Mouse (Mus musculus) limb, embryonic 10.5 days (tissue): ENCODE measurements around the gene Fyn. TPM values are rescaled to one million over a fixed set of nuclear protein-coding genes. Genes with fewer than 3 reads are reported as not detected.
A peak's percentile ranks its signal among the peaks of the same experiment; 100 is the strongest.

Source experiments
- DNase-seq: peaks from one replicate; pipeline ENCODE4 v3.0.0-alpha.2; 2017; ENCODE audit warnings: low spot score
- H3K27ac ChIP-seq: fragments of 300-500 bp; sonication (generic); 2 replicates; pipeline ENCODE4 v1.5.1; 2016; ENCODE audit warnings: mild to moderate bottlenecking
- H3K27me3 ChIP-seq: fragments of 300-500 bp; sonication (generic); 2 replicates; pipeline ENCODE4 v1.6.1; 2016; ENCODE audit warnings: low read depth, mild to moderate bottlenecking; ENCODE audit not compliant: poor library complexity, severe bottlenecking
- H3K36me3 ChIP-seq: fragments of 300-500 bp; sonication (generic); 2 replicates; pipeline ENCODE4 v1.6.1; 2016; ENCODE audit warnings: mild to moderate bottlenecking, moderate library complexity
- H3K4me1 ChIP-seq: fragments of 300-500 bp; sonication (generic); 2 replicates; pipeline ENCODE4 v1.6.1; 2016
- H3K4me3 ChIP-seq: fragments of 300-500 bp; sonication (generic); 2 replicates; pipeline ENCODE4 v1.5.1; 2016; ENCODE audit warnings: mild to moderate bottlenecking, moderate library complexity
- H3K9me3 ChIP-seq: fragments of 300-500 bp; sonication (generic); replicated peaks from 2 replicates; pipeline ENCODE4 v1.6.1; 2016; ENCODE audit warnings: mild to moderate bottlenecking
- WGBS: fragments of 180-500 bp; shearing (Covaris S2); methylation state at CpG from one replicate; pipeline ENCODE4 v1.1.7; 2016; 5-methylcytosine and 5-hydroxymethylcytosine counted together
- polyA plus RNA-seq: library from polyadenylated mRNA; unstranded; fragments of >200 nt; fragmentation: Nextera tagmentation; extraction: Ambion mirVana; gene quantifications from 2 replicates; pipeline ENCODE4 v1.2.1, GENCODE M21; 2016

The Fyn gene
- 13.1 and 16.0 TPM in 2 replicates for polyA plus RNA-seq

DNA sequence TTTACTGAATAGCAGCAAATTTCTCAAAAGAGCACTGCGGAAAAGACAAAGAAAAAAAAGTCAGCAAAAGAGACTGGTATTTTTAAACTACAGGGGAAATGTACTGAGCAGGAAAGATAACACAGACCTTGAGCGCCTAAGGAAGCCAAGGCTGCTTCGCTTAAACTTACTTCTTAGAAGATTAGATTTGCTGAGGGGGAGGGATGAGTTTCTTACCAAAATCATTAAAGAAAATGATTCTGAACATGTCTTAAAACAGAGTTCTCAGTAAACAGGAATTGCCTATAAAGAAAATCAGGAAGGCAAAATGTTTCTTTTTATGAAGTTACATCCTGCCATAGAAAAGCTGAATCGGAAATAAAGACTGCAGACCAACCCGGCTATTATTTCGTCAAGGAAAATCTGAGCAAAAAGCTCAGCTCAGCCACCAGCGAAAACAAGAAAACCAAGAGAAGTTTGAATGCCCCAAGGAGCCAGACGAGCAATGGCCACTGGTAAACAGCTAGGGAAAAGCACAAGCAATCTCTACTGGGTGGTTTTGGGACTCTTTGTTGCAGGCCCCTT, at the start of gene Fyn:
Fyn (plus strand) TSS at position 284 of the 564 bp plus-strand sequence.
- Histone ChIP-seq H3K27ac (peak within 1 kb of the TSS; percentile 95), H3K27me3 (peaks cover 17% of the 10 kb centered on the region; the same call in 1 of the 2 replicates), H3K4me1 (peaks cover 31% of the 10 kb centered on the region), H3K9me3 (no peaks in the 10 kb centered on the region), H3K4me3 (peak within 1 kb of the TSS; percentile 93), H3K36me3 (no peaks in the 10 kb centered on the region)
- WGBS, result 36% methylated on average over 8 of the region's 8 CpGs
- DNase-seq, result no peak

DNA sequence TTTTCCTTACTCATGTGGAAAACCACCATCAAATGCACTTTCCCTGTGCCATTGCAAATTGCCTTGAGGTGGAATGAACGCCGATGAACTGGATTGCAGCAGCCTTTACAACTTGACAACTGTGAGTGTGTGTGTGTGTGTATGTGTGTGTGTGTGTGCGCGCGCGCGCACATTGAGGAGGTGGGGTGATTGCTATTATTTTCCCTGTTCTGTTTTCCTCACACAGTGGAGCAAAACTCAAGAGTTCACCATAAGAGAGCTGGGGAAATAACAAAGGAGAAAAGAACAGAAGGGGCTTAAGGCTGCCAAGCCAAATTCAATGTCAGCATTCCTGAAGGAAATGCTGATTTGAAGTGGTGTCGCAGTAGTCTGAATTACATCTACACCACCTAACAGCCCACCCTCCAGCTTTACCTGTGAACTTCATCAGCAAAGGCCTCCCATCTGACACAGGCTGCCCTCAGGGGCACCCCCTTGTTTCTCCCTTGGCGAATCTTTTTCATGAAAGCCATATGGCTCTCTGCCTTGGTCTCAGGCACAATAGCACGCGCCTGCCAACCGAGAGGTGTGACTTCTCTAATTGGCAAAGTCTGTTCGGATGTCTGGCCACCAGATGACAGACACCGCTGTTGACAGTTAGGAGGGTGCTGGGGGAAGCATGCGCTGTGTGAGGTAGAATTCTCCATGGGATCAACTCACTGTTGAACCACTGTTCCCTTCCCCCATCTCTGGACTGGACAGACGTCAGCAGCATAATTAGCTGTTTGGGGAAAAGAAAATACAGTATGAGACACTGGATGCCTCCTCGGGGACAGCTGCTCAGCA, 47.6 kb upstream of the Fyn start:
- H3K36me3 ChIP-seq, result no peaks in the 10 kb centered on the region
- DNase-seq, result peak; percentile 83
- peak overlapping the region; percentile 46 for H3K27ac ChIP-seq
- H3K4me3 ChIP-seq, result peak overlapping the region; percentile 13; the same call in 1 of the 2 replicates
- peaks cover 23% of the 10 kb centered on the region for H3K4me1 ChIP-seq
- H3K27me3 ChIP-seq, result 0 out of 2 replicates have a peak, but pooled peaks cover 21% of the 10 kb centered on the region
- WGBS, result 45% methylated on average over 17 of the region's 17 CpGs
- no peaks in the 10 kb centered on the region for H3K9me3 ChIP-seq

DNA sequence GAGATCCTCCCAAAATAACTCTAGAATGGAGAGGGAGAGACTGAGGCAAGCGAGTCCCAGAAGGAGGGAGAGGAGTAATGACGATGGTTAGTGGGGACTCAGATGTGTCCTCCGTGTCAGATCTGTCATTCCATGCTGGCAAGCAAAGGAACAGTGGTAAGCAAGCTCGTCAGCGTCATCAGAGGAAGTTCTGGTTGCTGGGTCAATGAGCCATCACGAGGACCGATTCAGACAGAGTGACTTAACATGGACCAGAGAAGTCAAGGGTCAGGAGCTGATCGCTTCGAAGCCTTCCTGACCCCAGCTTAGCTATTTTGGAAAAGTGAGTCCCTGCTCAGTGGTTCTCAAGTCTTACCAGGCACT, 47.1 kb upstream of the Fyn start:
- Histone ChIP-seq H3K9me3 (no peaks in the 10 kb centered on the region), H3K27ac (peak overlapping the region; percentile 46), H3K27me3 (0 out of 2 replicates have a peak, but pooled peaks cover 21% of the 10 kb centered on the region), H3K4me3 (peak overlapping the region; percentile 13; the same call in 1 of the 2 replicates), H3K4me1 (peaks cover 21% of the 10 kb centered on the region), H3K36me3 (no peaks in the 10 kb centered on the region)
- DNase-seq, result no peak
- 62% methylated on average over 9 of the region's 9 CpGs for WGBS

DNA sequence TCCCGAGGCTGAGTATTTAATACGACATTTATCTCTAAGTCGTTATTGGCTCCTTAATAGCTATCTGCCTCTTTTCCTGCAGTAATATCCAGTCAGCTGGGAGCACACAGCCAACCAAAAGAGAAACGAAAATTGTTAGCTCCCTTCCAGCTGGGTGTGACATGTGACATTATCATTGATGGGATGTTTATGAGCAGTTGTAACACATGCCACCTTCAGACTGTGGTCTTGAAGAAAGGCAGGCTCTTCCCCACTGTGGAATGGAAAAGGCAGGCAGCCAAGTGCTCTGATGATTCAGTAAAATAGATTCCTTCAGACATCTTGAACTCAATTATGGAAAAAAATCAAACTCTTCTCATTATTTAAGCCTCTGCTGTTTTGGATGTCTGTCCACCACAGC, 46.5 kb upstream of the Fyn start:
- no peak for DNase-seq
- Histone ChIP-seq H3K36me3 (no peaks in the 10 kb centered on the region), H3K27ac (0 out of 2 replicates have a peak overlapping the region, but pooled peaks have one; percentile 46), H3K9me3 (no peaks in the 10 kb centered on the region), H3K27me3 (0 out of 2 replicates have a peak, but pooled peaks cover 21% of the 10 kb centered on the region), H3K4me3 (no peak overlapping the region), H3K4me1 (peaks cover 21% of the 10 kb centered on the region)
- 74% methylated on average over 4 of the region's 4 CpGs for WGBS

DNA sequence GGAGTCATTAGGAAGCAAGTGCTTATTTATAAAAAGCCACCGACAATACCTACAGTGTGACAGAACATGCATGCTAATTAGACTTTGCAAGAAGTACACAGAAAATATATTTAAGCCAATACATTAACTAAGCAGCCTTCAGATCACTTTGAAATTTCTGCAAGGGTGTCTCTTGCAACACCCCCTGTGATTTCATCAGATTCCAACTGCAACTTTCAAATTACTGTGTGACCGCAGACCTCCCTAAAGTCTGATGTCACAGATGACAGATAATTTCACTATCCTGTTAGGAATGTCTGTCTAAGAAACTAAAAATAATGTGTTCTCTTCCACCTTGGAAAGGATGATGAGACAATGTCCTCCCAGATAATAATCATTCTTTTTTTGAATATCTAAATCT, 44.4 kb upstream of the Fyn start:
- no peak for DNase-seq
- Histone ChIP-seq H3K36me3 (no peaks in the 10 kb centered on the region), H3K27ac (no peak overlapping the region), H3K9me3 (no peaks in the 10 kb centered on the region), H3K27me3 (0 out of 2 replicates have a peak, but pooled peaks cover 8% of the 10 kb centered on the region), H3K4me3 (no peak overlapping the region), H3K4me1 (peaks cover 21% of the 10 kb centered on the region)
- WGBS, result 91% methylated on average over 2 of the region's 2 CpGs

DNA sequence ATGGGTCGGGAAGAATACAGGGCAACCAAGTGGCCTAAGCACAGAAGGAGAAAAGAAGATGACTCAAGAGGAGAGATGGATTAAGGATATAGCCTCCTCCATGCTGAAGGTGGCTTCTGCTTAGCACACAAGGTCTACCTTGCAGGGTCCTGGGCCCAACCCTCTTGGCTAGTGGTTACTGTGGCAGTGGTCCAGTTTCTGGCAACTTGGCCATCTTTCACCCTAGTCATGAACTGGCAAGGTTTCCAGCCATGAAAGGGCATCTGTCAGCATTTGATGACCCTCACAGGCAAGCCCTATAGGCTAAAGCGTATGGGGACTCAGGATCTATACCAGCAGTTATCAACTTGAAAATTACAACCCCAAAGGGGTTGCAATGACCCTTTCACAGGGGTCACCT, 40.0 kb upstream of the Fyn start:
- H3K36me3 ChIP-seq, result no peaks in the 10 kb centered on the region
- no peaks in the 10 kb centered on the region for H3K4me1 ChIP-seq
- DNase-seq, result no peak
- no peaks in the 10 kb centered on the region; the same call in 1 of the 2 replicates for H3K9me3 ChIP-seq
- no peak overlapping the region for H3K27ac ChIP-seq
- 85% methylated on average over 2 of the region's 2 CpGs for WGBS
- no peak overlapping the region for H3K4me3 ChIP-seq
- H3K27me3 ChIP-seq, result no peaks in the 10 kb centered on the region

DNA sequence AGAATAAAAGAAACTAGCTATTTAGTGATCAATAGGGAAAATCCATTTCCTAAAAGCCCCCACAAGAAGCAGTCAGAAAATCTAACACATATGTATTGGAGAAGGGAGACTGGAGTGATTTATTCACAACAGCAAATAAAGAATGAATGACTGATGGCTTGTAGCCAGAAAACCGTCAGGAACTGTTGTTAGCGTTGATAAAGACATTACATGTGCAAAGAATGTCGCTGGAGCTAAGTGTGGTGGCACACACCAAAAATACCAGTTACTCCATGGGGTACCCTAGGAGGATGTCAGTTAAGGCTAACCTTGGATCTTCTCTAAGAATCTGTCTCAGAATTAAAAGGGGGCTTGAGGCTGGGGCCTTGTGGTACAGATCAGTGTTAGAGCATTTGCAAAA, 34.3 kb upstream of the Fyn start:
- H3K36me3 ChIP-seq, result no peaks in the 10 kb centered on the region
- no peak overlapping the region for H3K27ac ChIP-seq
- no peaks in the 10 kb centered on the region; the same call in 1 of the 2 replicates for H3K9me3 ChIP-seq
- no peak for DNase-seq
- no peak overlapping the region for H3K4me3 ChIP-seq
- no peaks in the 10 kb centered on the region for H3K4me1 ChIP-seq
- no peaks in the 10 kb centered on the region for H3K27me3 ChIP-seq
- WGBS, result 79% methylated on average over 3 of the region's 3 CpGs

DNA sequence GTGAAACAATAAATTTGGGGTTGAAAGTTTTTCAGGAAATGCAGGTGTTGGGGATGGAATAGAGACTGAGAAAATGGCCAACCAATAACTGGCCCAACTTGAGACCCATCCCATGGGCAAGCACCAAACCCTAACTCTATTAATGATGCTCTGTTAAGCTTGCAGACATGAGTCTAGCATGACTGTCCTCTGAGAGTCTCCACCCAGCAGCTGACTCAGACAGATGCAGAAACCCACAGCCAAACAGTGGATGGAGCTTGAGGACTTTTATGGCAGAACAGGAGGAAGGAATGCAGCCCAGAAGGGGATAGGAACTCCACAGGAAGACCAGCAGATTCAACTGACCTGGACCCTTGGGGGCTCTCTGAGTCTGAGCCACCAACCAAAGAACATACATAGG, 32.8 kb upstream of the Fyn start:
- Histone ChIP-seq H3K4me1 (no peaks in the 10 kb centered on the region), H3K36me3 (no peaks in the 10 kb centered on the region), H3K27ac (no peak overlapping the region), H3K9me3 (no peaks in the 10 kb centered on the region; the same call in 1 of the 2 replicates), H3K4me3 (no peak overlapping the region), H3K27me3 (no peaks in the 10 kb centered on the region)
- DNase-seq, result no peak

DNA sequence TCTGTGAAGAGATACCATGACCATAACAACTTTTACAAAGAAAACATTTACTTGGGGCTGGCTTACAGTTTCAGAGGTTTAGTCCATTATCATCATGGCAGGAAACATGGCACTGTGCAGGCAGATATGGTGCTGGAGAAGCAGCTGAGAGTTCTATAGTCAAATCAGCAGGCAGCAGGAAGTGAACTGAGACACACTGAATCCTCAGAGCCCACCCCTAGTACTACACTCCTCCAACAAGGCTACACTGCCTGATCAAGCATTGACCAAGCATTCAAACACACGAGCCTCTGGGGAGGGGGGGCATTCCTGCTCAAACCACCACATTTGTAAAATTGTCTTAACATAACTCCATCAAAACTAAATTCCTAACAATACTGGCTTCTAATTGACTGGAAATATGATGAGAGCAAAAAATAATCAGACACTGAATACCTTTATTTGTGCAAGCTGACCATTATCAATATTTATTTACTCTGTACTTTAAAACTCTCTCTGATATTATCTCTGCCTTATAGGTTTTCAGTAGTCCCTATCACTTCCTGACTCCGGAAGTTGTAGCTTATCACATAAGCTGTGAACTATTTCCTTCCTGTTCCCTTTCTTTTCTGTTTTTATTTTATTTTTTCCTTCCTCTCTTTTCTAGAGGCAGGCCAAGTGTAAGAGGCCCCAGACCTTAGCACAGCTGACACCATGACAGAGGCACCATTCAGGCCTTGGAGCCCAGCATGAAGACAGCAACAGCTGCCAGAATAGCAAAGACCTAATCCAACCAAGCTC, 29.3 kb upstream of the Fyn start:
- no peak for DNase-seq
- WGBS, result 76% methylated on average over 2 of the region's 2 CpGs

DNA sequence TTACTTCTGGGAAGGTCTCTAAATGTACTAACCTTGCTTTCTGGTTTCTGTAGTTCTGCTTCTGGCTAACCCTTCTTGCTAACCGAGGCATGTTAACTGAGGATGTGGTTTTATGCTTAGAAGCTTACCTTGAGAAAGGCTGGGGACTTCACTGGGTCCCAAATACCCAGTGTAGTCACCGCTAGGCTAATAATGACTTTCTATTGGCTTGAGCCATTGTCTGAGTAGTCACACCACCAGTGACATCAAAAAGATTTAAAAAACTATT, 28.8 kb upstream of the Fyn start:
- Histone ChIP-seq H3K4me1 (no peaks in the 10 kb centered on the region), H3K4me3 (no peak overlapping the region), H3K36me3 (no peaks in the 10 kb centered on the region), H3K27ac (no peak overlapping the region), H3K9me3 (no peaks in the 10 kb centered on the region), H3K27me3 (no peaks in the 10 kb centered on the region)
- DNase-seq, result no peak
- 89% methylated on average over 2 of the region's 2 CpGs for WGBS

More for the DNA sequence above, 29.3 kb upstream of the Fyn start:
- no peaks in the 10 kb centered on the region for H3K4me1 ChIP-seq
- no peak overlapping the region for H3K4me3 ChIP-seq
- no peak overlapping the region for H3K27ac ChIP-seq
- no peaks in the 10 kb centered on the region for H3K36me3 ChIP-seq
- H3K27me3 ChIP-seq, result no peaks in the 10 kb centered on the region
- H3K9me3 ChIP-seq, result no peaks in the 10 kb centered on the region

DNA sequence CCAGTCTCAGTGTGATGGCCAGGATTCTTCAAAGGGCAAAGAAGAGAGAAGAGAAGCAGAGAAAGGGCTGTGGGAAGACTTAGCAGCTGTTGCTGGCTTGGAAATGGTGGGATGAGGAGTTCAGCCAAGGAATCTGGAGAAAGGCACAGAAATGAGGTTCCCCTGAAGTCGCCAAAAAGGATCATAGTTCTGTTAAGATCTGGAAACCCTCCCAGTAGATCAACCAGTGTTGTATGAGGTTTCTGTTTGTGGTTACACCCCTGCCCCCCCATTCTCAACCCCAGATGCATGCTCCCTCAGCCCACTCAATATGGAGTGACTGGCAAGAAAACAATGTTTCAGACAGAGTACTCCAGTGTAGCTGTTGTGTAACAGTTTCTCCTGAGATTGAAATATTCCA, 25.1 kb upstream of the Fyn start:
- 83% methylated on average over 1 of the region's 1 CpGs for WGBS
- DNase-seq, result no peak
- no peaks in the 10 kb centered on the region for H3K9me3 ChIP-seq
- no peak overlapping the region for H3K27ac ChIP-seq
- no peak overlapping the region for H3K4me3 ChIP-seq
- no peaks in the 10 kb centered on the region for H3K27me3 ChIP-seq
- H3K36me3 ChIP-seq, result no peaks in the 10 kb centered on the region
- H3K4me1 ChIP-seq, result 0 out of 2 replicates have a peak, but pooled peaks cover 5% of the 10 kb centered on the region

DNA sequence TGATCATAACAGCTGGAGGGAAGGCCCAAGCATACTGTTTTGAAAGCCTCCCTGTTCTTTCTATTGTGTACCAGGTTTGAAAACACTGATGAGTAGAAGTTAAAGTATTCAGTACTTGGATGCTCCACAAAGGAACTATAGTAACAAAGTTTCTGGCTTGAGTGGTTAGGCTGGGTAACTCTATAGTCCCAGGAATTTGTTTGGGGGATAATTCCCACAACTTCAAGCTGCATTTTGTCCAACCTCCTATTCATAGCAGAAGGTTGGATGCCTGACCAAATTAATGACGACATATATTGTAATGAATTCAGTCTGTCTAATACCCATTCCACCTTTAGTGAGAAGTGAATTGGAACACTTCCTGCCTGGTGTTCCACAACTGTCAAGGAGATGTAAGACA, 22.7 kb upstream of the Fyn start:
- DNase-seq, result no peak
- Histone ChIP-seq H3K36me3 (no peaks in the 10 kb centered on the region), H3K27ac (no peak overlapping the region), H3K4me3 (no peak overlapping the region), H3K9me3 (no peaks in the 10 kb centered on the region), H3K4me1 (0 out of 2 replicates have a peak, but pooled peaks cover 5% of the 10 kb centered on the region), H3K27me3 (no peaks in the 10 kb centered on the region)
- 66% methylated on average over 1 of the region's 1 CpGs for WGBS
